Mouse (Mus musculus) lung, postnatal 0 days (tissue): ENCODE measurements around the gene Gm45261. TPM values are rescaled to one million over a fixed set of nuclear protein-coding genes. Genes with fewer than 3 reads are reported as not detected.

ENCODE experiments used
- ATAC-seq: fragments of 200-750 bp; cut with Nextera tagmentation; 2 replicates; pipeline ENCODE4 v1.8.0; 2017; ENCODE audit warnings: moderate library complexity
- DNase-seq: peaks from one replicate; pipeline ENCODE4 v3.0.0-alpha.2; 2016; ENCODE audit warnings: low spot score
- H3K27ac ChIP-seq: fragments of 300-500 bp; sonication (generic); 2 replicates; pipeline ENCODE4 v1.5.1; 2014; ENCODE audit warnings: antibody characterized with exemption, mild to moderate bottlenecking, low read length, mixed read lengths
- H3K27me3 ChIP-seq: fragments of 300-500 bp; sonication (generic); replicated peaks from 2 replicates; pipeline ENCODE4 v1.6.1; 2014; ENCODE audit warnings: low read length, mixed read lengths; ENCODE audit not compliant: insufficient read depth
- H3K36me3 ChIP-seq: fragments of 300-500 bp; sonication (generic); 2 replicates; pipeline ENCODE4 v1.6.1; 2014; ENCODE audit warnings: low read length, mixed read lengths; ENCODE audit not compliant: insufficient read depth
- H3K4me1 ChIP-seq: fragments of 300-500 bp; sonication (generic); 2 replicates; pipeline ENCODE4 v1.6.1; 2014; ENCODE audit warnings: antibody characterized with exemption, low read depth, low read length, mixed read lengths; ENCODE audit not compliant: insufficient read depth
- H3K4me2 ChIP-seq: fragments of 300-500 bp; sonication (generic); replicated peaks from 2 replicates; pipeline ENCODE4 v1.6.1; 2014; ENCODE audit warnings: low read depth, mild to moderate bottlenecking, low read length, moderate library complexity, mixed read lengths
- H3K4me3 ChIP-seq: fragments of 300-500 bp; sonication (generic); 2 replicates; pipeline ENCODE4 v1.5.1; 2014; ENCODE audit warnings: low read depth, low read length
- H3K9ac ChIP-seq: fragments of 300-500 bp; sonication (generic); replicated peaks from 2 replicates; pipeline ENCODE4 v1.6.1; 2014; ENCODE audit warnings: low read depth, mild to moderate bottlenecking
- H3K9me3 ChIP-seq: fragments of 300-500 bp; sonication (generic); 2 replicates; pipeline ENCODE4 v1.6.1; 2016; ENCODE audit warnings: low read length, mixed read lengths
- CTCF ChIP-seq: IDR thresholded peaks from 2 replicates; pipeline ENCODE4 v1.5.1; 2016; ENCODE audit warnings: antibody characterized with exemption, mild to moderate bottlenecking
- EP300 ChIP-seq: IDR thresholded peaks from 2 replicates; pipeline ENCODE4 v1.6.1; 2016; ENCODE audit warnings: antibody characterized with exemption, mild to moderate bottlenecking, control low read depth
- WGBS: fragments of 180-500 bp; shearing (Covaris S2); extraction: QIAGEN DNeasy Blood & Tissue Kit; methylation state at CpG from one replicate; pipeline ENCODE4 v1.1.7; 2014; 5-methylcytosine and 5-hydroxymethylcytosine counted together
- polyA plus RNA-seq: library from polyadenylated mRNA; unstranded; fragments of >200 nt; fragmentation: Nextera tagmentation; extraction: Ambion mirVana; gene quantifications from 2 replicates; pipeline ENCODE4 v1.2.1, GENCODE M21; 2015

Gene Gm45261
- polyA plus RNA-seq, 1 experiment from 2014 or later: not detected

GRCm38 (mm10) chr1:80474942-80475341, 13.7 kb upstream of the Gm45261 start:
- ATAC-seq: no peak
- TF ChIP-seq CTCF (no peak), EP300 (no peak)
- Histone ChIP-seq H3K4me1 (no peaks in the 10 kb centered on the region), H3K4me3 (no peak overlapping the region), H3K27ac (no peak overlapping the region), H3K9ac (no peak overlapping the region), H3K36me3 (no peaks in the 10 kb centered on the region), H3K9me3 (no peaks in the 10 kb centered on the region), H3K27me3 (no peaks in the 10 kb centered on the region), H3K4me2 (no peak overlapping the region)
- 45% methylated on average over 1 of the region's 1 CpGs for WGBS
- DNase-seq: no peak

GRCm38 (mm10) chr1:80472395-80472794, 11.1 kb upstream of the Gm45261 start:
- Histone ChIP-seq H3K9me3 (no peaks in the 10 kb centered on the region), H3K4me1 (no peaks in the 10 kb centered on the region), H3K27me3 (no peaks in the 10 kb centered on the region), H3K4me2 (no peak overlapping the region), H3K36me3 (no peaks in the 10 kb centered on the region), H3K4me3 (no peak overlapping the region), H3K27ac (no peak overlapping the region), H3K9ac (no peak overlapping the region)
- ATAC-seq (no peak), DNase-seq (no peak)
- TF ChIP-seq CTCF: no peak
- no peak for TF ChIP-seq EP300
- 98% methylated on average over 1 of the region's 1 CpGs for WGBS

GRCm38 (mm10) chr1:80459923-80460322, 1.3 kb downstream of the Gm45261 start:
- H3K4me3 ChIP-seq: no peak overlapping the region
- TF ChIP-seq EP300 (no peak), CTCF (no peak)
- no peaks in the 10 kb centered on the region for H3K9me3 ChIP-seq
- no peak overlapping the region for H3K4me2 ChIP-seq
- no peak overlapping the region for H3K27ac ChIP-seq
- H3K36me3 ChIP-seq: no peaks in the 10 kb centered on the region
- no peak for DNase-seq
- ATAC-seq: no peak
- H3K4me1 ChIP-seq: no peaks in the 10 kb centered on the region
- 77% methylated on average over 1 of the region's 1 CpGs for WGBS
- no peaks in the 10 kb centered on the region for H3K27me3 ChIP-seq
- H3K9ac ChIP-seq: no peak overlapping the region

GRCm38 (mm10) chr1:80459477-80459876, 1.8 kb downstream of the Gm45261 start:
- DNase-seq (no peak), ATAC-seq (no peak)
- Histone ChIP-seq H3K36me3 (no peaks in the 10 kb centered on the region), H3K4me3 (no peak overlapping the region), H3K4me2 (no peak overlapping the region), H3K4me1 (no peaks in the 10 kb centered on the region), H3K9ac (no peak overlapping the region), H3K27ac (no peak overlapping the region), H3K9me3 (no peaks in the 10 kb centered on the region), H3K27me3 (no peaks in the 10 kb centered on the region)
- no peak for TF ChIP-seq CTCF
- no peak for TF ChIP-seq EP300

- Histone ChIP-seq H3K4me2 (no peak overlapping the region), H3K9ac (no peak overlapping the region), H3K9me3 (no peaks in the 10 kb centered on the region), H3K36me3 (no peaks in the 10 kb centered on the region), H3K27me3 (no peaks in the 10 kb centered on the region), H3K27ac (no peak overlapping the region), H3K4me3 (no peak overlapping the region), H3K4me1 (no peaks in the 10 kb centered on the region)
- no peak for DNase-seq
- no peak for TF ChIP-seq EP300
- no peak for TF ChIP-seq CTCF
- 58% methylated on average over 2 of the region's 2 CpGs for WGBS
- no peak for ATAC-seq
Observed at GRCm38 (mm10) chr1:80453971-80454370, 7.3 kb downstream of the Gm45261 start.

GRCm38 (mm10) chr1:80451914-80452549, 9.2 kb downstream of the Gm45261 start:
- Histone ChIP-seq H3K4me1 (no peaks in the 10 kb centered on the region), H3K4me2 (no peak overlapping the region), H3K36me3 (no peaks in the 10 kb centered on the region), H3K27ac (no peak overlapping the region), H3K9ac (no peak overlapping the region), H3K9me3 (no peaks in the 10 kb centered on the region), H3K27me3 (no peaks in the 10 kb centered on the region), H3K4me3 (no peak overlapping the region)
- WGBS: 59% methylated on average over 1 of the region's 1 CpGs
- DNase-seq (peak; percentile 27), ATAC-seq (no peak)
- TF ChIP-seq EP300 (no peak), CTCF (no peak)

GRCm38 (mm10) chr1:80447554-80447953, 13.7 kb downstream of the Gm45261 start:
- H3K36me3 ChIP-seq: no peaks in the 10 kb centered on the region
- no peaks in the 10 kb centered on the region for H3K9me3 ChIP-seq
- DNase-seq (no peak), ATAC-seq (no peak)
- no peak for TF ChIP-seq EP300
- no peak for TF ChIP-seq CTCF
- no peaks in the 10 kb centered on the region for H3K4me1 ChIP-seq
- no peaks in the 10 kb centered on the region for H3K27me3 ChIP-seq
- WGBS: 42% methylated on average over 1 of the region's 1 CpGs
- no peak overlapping the region for H3K4me3 ChIP-seq
- H3K27ac ChIP-seq: no peak overlapping the region
- no peak overlapping the region for H3K9ac ChIP-seq
- H3K4me2 ChIP-seq: no peak overlapping the region
